Mouse (Mus musculus): Measurements from ENCODE around the gene Plb1.

The Plb1 gene

DNA sequence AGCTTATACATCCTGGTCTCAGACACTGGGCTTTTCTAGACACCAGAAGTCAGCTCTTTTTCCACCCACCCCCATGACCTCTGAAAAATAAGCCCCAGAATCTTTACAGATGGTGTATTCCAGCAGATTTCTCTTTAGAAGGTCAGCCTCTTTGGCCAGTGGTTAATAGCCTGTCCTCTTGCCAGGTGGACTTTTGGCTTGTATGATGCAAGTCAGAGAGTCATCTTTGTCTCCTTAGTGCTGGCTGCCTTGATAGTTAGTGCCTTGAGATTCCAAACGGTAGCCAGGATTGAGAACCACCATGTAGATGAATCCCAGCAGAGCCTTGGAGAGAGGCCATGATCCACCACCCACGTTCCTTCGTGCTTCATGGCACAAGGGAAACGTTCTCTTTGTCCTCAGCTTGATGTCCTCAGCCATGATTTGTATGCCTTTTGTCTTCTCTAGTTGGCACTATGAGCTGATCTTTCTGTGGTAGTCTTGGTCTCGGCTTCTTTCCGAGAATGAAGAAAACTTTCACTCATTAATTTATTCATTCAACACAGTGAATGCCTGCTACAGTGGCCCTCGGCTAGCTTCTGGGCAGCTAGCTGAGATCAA is 10.9 kb downstream of the Plb1 start:
- DNase-seq (ENCODE audit: extremely low read depth, insufficient read length, low spot score): no peak

DNA sequence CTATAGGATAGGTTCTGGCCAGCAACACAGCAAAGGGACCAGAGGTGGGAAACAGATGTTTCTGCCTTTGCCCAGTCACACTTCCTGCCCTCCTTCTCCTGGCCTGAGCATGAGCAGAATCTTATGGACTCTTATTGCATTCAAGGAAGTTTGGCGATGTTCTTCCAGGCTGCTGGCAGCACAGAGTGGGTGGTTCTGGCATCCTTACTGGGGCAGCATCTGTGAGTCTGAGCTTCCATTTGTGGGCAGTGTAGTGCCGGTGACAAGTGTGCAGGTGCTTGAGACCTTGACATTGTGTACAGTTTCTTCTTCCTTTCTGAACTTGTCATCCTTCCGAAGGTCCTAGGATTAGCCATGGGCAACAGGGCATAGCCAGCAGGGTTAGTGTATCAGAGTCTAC is 12.9 kb downstream of the Plb1 start:
- no peak for DNase-seq (ENCODE audit: extremely low read depth, insufficient read length, low spot score)

DNA sequence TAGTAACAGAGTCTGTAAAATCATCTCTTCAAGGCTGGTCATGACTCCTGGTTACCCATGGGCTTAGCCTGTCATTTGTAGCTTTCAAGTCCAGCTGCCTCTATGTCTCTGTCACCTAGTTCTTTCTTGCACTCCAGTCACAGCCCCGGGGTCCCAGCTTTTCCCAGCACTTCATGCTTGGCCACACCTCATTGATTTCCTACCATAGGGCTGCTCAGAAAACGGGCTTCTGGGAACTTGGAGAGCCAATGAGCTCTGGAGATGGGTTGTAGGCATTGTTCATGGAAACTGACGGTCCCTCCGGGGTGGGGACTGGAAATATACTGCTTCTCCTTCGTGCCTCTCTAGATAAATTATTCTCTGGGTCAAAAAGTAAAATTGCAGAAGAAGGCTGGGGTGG is 28.2 kb downstream of the Plb1 start:
- no peak for DNase-seq (ENCODE audit: extremely low read depth, insufficient read length, low spot score)

DNA sequence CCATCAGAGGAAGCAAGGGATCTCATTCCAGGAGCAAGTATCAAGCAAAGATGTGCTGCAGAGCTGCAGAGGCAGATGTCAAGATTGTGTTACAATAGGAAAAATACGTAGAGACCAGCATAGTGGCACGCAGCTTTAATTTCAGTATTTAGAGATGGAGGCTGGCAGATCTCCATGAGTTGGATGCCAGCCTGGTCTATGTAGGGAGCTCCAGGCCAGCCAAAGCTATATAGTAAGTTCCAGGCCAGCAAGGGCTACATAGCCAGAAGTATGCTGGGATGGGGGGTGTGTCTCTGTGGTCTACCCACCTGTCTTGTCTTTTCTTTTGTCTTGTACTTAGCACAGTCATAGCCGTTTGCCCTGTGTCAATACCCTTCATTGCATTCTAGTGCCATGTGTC is 28.7 kb downstream of the Plb1 start:
- DNase-seq (ENCODE audit: extremely low read depth, insufficient read length, low spot score): no peak

DNA sequence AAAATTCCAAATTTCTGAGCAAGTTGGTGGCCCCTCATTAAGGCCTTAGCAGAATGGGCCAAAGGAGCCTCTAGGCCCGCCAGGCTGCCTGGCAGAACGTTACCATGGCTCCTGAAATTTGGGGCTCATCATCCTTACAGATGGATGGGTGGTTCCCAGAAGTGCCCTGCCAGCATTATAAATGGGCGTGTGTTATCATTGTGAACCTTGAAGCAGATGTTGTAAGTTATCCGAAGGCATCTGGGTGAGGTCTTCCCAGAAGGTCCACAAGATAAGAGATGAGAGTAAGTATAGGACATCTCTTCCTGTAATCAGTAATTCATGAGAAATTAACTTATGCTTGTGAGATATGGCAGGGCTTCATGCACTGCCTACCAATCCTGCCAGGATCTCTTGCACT is 30.0 kb downstream of the Plb1 start:
- DNase-seq (ENCODE audit: extremely low read depth, insufficient read length, low spot score): no peak

DNA sequence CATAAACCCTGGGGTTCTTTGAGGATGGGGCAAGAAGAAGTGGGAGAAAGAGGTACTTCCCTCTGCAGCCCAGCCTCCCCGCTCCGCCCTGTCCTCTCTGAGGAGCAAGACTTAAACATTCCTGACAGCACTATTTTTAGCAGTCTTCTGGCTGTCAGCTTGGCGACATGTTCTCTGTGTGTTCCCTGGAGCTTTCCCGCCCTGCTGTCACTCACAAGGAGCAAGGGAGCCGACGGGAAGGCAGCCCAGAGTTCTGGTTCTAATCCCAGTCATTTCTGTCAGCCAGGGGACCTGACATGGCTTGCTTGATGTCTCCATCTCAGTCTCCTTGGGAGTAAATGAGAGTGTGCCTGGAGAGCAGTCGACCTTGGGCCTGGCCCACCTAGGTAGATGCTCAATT is 40.0 kb downstream of the Plb1 start:
- DNase-seq (ENCODE audit: extremely low read depth, insufficient read length, low spot score): no peak

DNA sequence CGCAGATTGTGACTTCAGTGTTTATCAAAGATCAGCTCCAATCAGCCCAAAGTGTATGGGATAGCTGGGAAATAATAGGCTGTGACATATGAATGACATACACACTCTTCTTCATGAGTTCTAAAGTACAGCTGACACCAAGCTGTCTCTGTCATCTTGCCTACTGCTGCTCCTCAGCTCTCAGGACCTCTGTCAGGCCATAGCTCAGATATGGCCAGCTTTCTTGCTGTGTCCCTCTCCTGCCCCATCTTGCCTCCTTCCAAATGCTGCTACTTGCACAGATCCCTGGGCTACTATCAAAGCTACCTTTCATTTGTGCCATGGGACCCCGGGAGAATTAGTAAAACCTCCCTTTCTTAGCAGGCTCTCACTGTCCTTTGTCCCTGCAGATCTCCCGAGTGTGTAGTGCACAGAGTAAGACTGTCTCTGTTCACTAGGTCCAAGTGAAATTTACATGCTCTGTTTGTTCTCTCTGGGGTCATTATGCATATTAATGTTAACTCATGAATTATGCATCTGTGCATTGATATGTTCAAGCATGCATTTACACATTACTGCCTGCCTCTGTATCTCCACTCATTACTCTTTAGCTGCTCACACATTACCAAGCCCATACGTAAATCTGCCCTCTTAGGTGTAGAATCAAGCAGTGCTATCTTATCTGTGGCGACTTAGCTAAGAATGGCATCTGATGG is 45.6 kb downstream of the Plb1 start:
- DNase-seq (ENCODE audit: extremely low read depth, insufficient read length, low spot score): no peak

DNA sequence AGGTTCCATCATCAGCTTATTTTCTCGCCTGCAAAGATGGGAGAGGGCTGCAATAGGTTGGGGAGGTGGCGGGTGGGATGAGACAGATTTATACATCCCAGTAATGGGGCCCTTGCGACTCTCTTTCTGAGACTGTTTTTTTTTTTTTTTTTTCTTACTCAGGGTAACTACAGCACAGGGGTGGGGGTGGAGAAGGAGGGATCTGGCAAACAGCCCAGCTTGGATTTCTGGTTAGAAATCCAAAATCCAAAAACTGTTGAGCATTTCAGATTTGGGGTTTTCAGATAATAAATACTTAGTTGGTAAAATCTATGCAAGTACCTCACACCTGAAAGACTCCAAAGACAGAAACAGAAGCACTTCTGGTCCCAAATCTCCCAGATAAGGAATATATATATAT is 47.6 kb downstream of the Plb1 start:
- no peak for DNase-seq (ENCODE audit: extremely low read depth, insufficient read length, low spot score)

DNA sequence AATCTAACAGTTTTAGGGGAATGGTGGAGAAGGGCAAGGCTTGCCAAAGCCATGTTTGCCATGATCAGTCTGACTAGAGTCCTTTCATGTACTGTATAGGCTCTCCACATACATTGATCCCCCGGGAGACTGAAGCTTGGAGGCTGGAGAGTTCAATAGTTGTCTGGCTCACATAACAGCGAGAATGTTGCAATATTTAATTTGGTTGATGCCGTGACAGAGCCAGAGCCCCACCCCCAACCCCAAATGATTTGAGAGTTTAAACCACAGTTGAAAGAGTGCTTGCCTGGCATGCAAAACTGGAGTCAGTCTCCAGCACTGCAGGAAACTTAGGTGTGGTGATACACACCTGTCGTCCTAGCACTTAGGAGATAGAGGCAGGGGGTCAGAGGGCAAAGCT is 49.8 kb downstream of the Plb1 start:
- DNase-seq (ENCODE audit: extremely low read depth, insufficient read length, low spot score): no peak

DNA sequence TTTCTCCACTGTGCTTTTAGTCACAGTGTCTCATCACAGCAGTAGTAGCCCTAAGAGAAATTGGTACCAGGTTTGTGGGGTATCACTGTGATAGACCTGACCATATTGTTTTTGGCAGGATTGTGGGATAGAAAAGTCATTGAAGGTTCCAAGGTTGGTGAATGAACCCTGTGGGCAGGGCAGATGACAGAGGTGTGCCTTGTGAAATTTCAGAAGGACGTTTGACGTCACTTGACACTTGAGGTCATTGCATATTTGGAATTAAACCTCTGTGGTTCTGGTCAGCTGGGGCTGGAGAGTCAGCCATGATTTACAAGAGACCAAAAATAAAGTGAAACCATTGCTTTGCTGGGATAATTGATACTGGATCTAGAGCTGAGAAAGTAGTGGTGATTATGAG is 50.9 kb downstream of the Plb1 start:
- DNase-seq (ENCODE audit: extremely low read depth, insufficient read length, low spot score): no peak

DNA sequence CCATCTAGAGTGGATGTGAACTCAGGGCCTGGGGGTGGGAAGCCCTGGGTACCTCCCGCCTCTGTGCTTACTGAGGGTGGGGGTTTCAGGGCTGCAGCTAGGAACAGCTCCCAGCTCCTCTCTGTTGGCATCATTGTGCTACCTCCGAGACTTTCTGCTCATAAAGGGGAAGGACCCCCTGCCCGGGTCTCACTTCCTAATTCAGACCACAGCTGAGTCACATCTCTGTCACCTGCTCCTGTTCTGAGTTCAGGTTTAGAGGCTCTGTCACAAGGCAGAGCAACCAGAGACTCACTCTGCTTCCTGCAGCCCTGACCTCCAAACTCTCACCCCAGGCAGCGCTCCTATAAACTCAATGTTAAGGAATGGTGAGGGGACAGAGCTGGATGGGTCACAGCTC is 53.8 kb downstream of the Plb1 start:
- DNase-seq (ENCODE audit: extremely low read depth, insufficient read length, low spot score): no peak

DNA sequence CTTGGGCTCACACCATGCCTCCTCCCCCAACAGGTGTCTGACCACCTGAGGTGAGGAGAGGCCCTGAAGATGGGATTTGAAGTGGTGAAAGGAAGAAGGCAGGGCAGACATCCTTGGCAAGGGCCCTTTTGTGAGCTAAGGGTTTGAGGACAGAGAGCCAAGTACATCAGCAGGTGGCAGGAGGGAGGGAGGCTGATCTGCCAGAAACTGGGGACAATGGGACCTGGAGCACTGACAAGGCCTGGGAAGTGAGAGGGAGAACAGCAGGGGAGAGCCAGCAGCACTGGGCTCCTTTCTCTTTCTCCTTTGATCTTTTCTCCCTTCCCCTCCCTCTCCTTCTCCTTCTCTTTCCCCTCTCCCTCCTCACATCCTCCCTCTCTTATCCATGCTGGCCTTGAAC is 55.5 kb downstream of the Plb1 start:
- no peak for DNase-seq (ENCODE audit: extremely low read depth, insufficient read length, low spot score)

DNA sequence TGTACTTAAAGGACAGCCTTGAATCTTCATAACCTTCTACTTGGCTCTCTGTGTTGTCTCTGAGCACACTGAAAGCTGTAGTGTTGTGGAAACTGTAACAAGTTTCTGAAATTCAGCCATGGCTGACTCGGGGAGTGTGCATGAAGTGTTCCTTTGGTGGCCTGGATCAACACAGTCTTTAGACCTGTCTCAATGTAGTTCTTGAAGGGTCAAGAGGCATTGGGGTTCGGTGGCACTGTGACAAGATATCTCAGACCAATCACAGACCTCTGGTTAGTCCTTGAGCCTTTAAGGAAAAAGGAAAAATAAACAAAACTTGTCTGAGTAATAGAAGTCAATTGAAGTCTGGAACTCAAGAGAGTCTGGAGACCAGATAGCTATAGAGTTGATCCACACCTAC is 58.8 kb downstream of the Plb1 start:
- no peak for DNase-seq (ENCODE audit: extremely low read depth, insufficient read length, low spot score)

DNA sequence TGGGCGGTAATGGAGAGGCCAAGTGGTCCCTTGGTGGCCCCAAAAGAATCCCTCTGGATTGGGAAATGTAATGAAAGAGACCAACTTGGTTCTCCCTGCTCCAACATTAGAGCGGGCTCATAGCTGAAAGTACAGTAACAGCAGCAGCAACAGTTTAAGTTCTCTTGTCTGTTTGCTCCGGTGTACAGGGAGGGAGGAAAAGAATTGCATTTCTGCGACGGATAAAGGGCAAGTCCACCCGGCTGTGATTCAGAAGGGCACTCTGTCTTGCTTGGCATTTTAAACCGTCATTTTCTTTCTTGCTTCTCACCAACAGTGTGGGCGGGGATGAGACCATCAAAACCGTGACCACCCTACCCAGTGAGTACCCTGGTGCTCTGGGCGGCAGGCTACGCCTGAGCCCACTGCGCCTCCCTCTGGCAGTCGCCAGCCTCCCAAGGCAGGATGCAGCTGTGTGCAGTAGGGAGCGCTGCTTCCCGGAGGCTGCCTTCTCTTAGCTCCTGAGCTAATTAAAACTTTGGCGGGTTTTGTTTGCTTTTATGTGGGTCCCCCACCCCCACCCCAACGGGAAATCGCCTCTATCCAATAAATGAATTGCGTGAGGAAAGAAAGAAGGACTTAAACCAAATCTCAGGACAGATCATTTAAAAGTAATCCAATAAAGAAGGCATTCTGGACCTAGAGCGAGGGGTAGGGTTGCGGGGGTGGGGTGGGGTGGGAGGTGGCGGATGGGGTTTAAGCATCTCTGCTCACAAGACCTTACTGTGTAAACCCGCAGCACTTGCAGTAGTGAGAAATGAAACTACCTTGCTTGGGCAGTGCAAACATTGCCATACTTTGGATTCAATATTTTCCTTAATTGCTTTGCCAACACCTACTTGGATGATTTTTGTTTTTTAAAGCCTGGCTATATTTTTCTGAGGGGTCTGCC is 70.7 kb downstream of the Plb1 start:
- no peak for DNase-seq (ENCODE audit: extremely low read depth, insufficient read length, low spot score)

DNA sequence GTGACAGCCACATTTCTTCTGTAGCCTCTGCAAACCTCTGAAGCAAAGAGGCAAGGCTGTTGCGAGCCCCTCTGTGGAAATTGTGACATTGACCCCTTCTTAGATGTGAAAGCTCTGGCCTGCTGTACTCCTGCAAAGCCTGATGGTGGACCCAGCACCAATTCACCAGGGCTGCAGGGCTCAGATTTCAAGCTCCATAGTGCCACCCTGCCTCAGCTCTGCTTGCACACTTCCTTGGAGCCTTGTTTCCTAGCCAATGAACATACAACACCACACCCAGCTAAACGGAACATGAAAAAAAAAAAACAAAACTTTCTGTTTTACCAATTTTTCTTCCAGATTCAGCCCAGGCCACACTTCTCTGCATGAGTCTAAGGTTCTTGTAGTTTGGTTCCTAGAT is 74.6 kb downstream of the Plb1 start:
- no peak for DNase-seq (ENCODE audit: extremely low read depth, insufficient read length, low spot score)

DNA sequence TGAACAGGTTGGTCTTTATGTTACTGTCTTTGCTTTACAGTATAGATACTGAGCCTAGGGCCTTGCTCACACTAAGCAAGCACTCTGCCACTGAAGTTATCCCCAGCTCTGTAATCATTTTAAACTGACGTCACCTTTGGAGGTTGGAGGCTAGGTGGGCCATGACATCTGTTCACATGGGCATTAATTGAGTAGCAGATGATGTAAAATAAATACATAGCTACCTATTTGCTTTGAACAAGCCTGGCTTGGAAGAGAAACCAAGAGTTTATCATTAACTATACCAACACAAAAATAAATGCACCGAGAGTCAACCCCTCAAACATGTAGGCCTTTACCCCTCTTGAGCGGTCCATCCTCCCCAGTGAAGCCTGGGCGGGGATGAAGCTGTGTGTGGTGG is 76.1 kb downstream of the Plb1 start:
- no peak for DNase-seq (ENCODE audit: extremely low read depth, insufficient read length, low spot score)

DNA sequence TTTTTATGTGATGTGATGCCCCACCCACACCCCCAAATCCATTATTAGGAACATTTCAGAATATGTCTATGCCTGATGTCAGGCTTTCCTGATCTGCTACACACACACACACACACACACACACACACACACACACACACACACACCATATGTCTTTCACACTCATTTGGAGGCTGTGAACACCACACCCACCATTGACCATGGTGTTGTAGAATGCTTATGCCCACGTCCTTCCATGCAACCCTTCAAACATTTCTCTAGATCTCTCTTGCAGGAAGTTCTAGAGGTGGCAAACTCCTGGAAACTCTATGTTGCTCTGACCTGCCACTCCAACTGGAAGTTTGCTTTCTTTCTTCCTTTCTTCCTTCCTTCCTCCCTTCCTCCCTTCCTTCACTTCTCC is 77.2 kb downstream of the Plb1 start:
- DNase-seq (ENCODE audit: extremely low read depth, insufficient read length, low spot score): no peak

DNA sequence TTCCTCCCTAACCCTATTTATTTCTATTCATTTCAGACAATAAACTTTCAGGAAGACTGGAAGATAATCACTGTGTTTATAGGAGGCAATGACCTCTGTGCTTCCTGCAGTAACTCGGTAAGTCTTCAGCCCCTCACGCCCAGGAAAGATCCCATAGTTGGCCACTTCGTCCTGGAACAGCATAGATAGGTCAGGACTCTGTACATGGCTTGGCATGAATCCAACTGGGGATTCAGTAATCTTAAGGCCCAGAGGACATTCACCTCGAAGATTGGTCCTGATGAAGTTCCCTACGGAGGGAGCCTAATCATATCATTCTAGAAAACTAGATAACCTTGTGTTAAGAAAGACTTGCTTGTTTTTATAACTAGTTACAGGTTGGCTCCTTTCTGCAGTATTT is 78.3 kb downstream of the Plb1 start:
- no peak for DNase-seq (ENCODE audit: extremely low read depth, insufficient read length, low spot score)

DNA sequence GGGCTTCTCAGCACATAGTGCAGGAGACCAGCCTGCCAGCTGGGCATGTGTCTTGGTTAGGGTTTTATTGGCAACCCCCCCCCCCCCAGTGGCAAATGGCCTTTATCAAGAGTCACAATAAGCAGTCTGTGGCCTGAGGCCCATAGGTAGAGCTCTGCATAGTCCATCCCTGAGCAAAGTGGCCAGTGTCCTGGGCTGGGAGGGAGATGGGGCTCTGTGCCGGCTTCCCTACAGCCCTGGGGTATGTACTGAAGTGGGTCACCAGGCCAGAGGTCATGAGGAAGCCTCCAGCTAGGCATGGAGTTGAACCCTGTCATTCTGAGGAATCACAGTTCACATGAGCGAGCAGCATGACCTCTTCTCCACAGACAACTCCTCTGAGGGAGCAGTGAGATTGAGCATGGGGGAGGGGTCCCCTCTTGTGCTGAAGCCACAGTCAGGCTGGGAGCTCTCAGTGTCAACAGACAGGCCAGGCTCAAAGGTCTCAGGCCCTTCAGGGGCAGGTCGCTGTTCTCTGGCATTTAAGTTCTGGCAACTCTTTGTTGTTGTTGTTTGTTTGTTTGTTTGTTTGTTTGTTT is 79.2 kb downstream of the Plb1 start:
- no peak for DNase-seq (ENCODE audit: extremely low read depth, insufficient read length, low spot score)

DNA sequence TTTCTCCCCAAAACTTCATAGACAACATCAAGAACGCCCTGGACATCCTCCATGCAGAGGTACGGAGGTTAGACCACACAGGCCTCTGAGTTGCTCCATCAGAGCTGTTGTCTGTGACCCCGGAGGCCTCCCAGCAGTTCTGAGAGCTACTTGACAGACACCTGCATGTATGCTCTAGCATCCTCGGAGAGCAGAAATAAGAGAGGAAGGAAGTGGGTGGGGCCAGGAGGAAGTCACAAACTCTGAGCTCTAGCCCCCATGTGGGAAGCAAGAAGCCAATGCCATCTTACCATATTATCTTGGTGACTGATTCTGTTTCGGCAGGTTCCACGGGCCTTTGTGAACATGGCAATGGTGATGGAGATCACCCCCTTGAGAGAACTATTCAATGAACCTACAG is 81.2 kb downstream of the Plb1 start:
- DNase-seq (ENCODE audit: extremely low read depth, insufficient read length, low spot score): no peak

DNA sequence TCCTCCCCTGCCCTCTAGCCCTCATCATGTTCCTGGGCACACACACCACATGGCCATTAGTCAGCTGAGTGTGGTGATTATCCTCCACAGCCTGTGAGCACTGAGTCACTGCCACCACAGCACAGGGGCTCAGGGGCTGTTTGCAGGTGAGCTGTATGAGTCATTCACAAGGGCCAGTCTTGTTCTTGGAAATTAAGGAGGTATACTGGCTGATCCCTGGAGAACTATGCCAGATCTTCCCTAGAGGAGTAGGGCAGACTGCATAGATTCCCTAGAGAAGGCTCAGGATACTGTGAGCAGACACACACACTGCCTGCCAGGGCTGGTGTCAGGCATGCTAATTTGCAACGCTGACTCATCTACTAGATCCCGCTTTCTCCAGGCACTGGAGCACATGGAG is 82.2 kb downstream of the Plb1 start:
- peak; percentile 72 for DNase-seq (ENCODE audit: extremely low read depth, insufficient read length, low spot score)

Data from 3134 (cell line).